Mouse (Mus musculus): Measurements from ENCODE around the gene Lrit3. TPM values are rescaled to one million over a fixed set of nuclear protein-coding genes. Genes with fewer than 3 reads are reported as not detected.

Gene Lrit3
- polyA plus RNA-seq, 2 experiments = not detected

DNA sequence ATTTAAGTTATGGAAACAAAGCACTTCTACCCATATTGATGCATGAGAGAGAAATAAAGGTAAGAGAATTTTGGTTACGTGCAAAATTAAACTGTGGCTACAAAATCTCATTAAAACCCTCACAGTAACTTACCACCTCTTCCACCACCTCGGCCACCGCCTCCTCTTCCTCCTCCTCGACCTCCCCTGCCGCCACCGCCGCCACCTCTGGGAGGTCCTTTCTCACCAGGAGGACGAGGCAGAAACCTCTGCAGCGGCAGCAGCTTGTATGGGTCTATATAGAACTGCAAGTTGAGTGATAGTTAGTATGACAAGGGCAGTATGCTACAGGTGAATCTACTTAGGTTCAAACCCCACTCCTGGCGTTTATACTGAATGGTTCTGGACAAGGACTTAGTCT lies 22.9 kb upstream of the Lrit3 start:
- no peak for TF ChIP-seq CTCF (IDR thresholded peaks at IDR 0.05; ENCODE audit: low read depth)
- no peak for TF ChIP-seq EP300 (IDR thresholded peaks at IDR 0.05; ENCODE audit: low read depth)
- ATAC-seq (ENCODE audit: insufficient read depth) (no peak), DNase-seq (ENCODE audit: low read depth in 3 of 3, low spot score in 3 of 3) (no peak)
- Histone ChIP-seq H3K4me2 (ENCODE audit: low read depth) (no peak overlapping the region), H3K27ac (no peak overlapping the region), H3K9me3 (ENCODE audit: control insufficient read depth, low read length) (no peaks in the 10 kb centered on the region), H3K9ac (replicated peaks) (no peak overlapping the region), H3K27me3 (ENCODE audit: control insufficient read depth, insufficient read depth, low read length) (no peaks in the 10 kb centered on the region), H3K4me3 (ENCODE audit: insufficient read depth in 1 of 2, low read depth in 2 of 2, low read length in 2 of 2) (no peak overlapping the region), H3K4me1 (replicated peaks; ENCODE audit: control insufficient read depth in 2 of 2, insufficient read depth in 2 of 2, low read length in 1 of 2) (peaks cover 8% of the 10 kb centered on the region in 2 experiments), H3K36me3 (replicated peaks; ENCODE audit: control insufficient read depth, insufficient read depth, low read depth) (peaks cover 26% of the 10 kb centered on the region)
- WGBS (ENCODE audit: insufficient replicate concordance) = 83% methylated on average over 10 of the region's 10 CpGs

DNA sequence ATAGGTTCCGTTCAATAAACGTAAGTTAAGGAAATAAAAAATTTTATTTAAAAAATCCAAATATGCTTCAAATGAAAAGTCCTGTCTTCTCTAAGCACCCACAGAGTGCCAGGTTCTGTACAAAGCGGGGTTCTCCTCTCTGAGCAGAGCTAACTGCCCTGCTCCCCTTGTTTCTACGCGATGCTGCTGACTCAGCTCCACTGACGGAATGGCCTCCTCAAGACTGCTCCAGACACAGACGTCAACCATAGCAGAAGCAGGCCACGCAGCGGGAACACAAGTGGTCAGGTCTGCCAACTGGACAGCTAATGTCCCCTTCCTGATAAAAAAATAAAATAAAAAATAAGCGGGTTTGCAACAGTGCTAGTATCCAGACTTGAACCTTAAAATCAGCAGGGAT lies 21.1 kb upstream of the Lrit3 start:
- no peaks in the 10 kb centered on the region for H3K9me3 ChIP-seq (ENCODE audit: control insufficient read depth, low read length)
- no peak overlapping the region for H3K9ac ChIP-seq (replicated peaks)
- peaks cover 7 to 8% of the 10 kb centered on the region in 2 experiments for H3K4me1 ChIP-seq (replicated peaks; ENCODE audit: control insufficient read depth in 2 of 2, insufficient read depth in 2 of 2, low read length in 1 of 2)
- WGBS (ENCODE audit: insufficient replicate concordance) = 80% methylated on average over 10 of the region's 10 CpGs
- no peak overlapping the region for H3K4me3 ChIP-seq (ENCODE audit: insufficient read depth in 1 of 2, low read depth in 2 of 2, low read length in 2 of 2)
- no peaks in the 10 kb centered on the region for H3K27me3 ChIP-seq (ENCODE audit: control insufficient read depth, insufficient read depth, low read length)
- ATAC-seq (ENCODE audit: insufficient read depth) (no peak), DNase-seq (ENCODE audit: low read depth in 3 of 3, low spot score in 3 of 3) (no peak)
- no peak overlapping the region for H3K4me2 ChIP-seq (ENCODE audit: low read depth)
- H3K36me3 ChIP-seq (replicated peaks; ENCODE audit: control insufficient read depth, insufficient read depth, low read depth) = peaks cover 26% of the 10 kb centered on the region
- H3K27ac ChIP-seq = no peak overlapping the region
- no peak for TF ChIP-seq CTCF (IDR thresholded peaks at IDR 0.05; ENCODE audit: low read depth)
- no peak for TF ChIP-seq EP300 (IDR thresholded peaks at IDR 0.05; ENCODE audit: low read depth)

DNA sequence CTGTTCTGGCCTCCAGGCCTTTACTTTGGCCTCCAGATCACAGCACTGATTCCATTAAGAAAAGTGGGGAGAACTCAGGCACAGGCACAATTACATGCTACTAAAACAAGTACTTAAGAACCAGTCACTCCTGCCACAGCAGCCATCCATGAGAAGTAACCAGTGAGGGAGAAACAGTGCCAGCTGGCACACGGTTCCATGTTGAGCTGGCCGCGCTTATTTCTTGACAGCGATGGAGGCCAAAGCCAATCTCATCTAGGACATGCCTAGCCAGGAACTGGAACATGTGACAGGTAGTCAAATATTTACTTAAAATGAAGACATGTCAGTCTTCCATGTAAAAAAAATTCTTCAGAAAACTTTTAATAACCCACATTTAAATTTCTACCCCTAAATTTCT lies 20.3 kb upstream of the Lrit3 start:
- ATAC-seq (ENCODE audit: insufficient read depth) = no peak
- no peaks in the 10 kb centered on the region for H3K9me3 ChIP-seq (ENCODE audit: control insufficient read depth, low read length)
- H3K4me2 ChIP-seq (ENCODE audit: low read depth) = no peak overlapping the region
- no peak overlapping the region for H3K9ac ChIP-seq (replicated peaks)
- 90% methylated on average over 4 of the region's 4 CpGs for WGBS (ENCODE audit: insufficient replicate concordance)
- H3K27ac ChIP-seq = no peak overlapping the region
- peaks cover 0 to 2% of the 10 kb centered on the region in 2 experiments; a peak in 3 of 4 replicates for H3K4me1 ChIP-seq (replicated peaks; ENCODE audit: control insufficient read depth in 2 of 2, insufficient read depth in 2 of 2, low read length in 1 of 2)
- no peak overlapping the region for H3K4me3 ChIP-seq (ENCODE audit: insufficient read depth in 1 of 2, low read depth in 2 of 2, low read length in 2 of 2)
- DNase-seq (ENCODE audit: low read depth in 3 of 3, low spot score in 3 of 3) = no peak
- TF ChIP-seq CTCF (IDR thresholded peaks at IDR 0.05; ENCODE audit: low read depth) (no peak), EP300 (IDR thresholded peaks at IDR 0.05; ENCODE audit: low read depth) (no peak)
- H3K36me3 ChIP-seq (replicated peaks; ENCODE audit: control insufficient read depth, insufficient read depth, low read depth) = peaks cover 26% of the 10 kb centered on the region
- no peaks in the 10 kb centered on the region for H3K27me3 ChIP-seq (ENCODE audit: control insufficient read depth, insufficient read depth, low read length)

DNA sequence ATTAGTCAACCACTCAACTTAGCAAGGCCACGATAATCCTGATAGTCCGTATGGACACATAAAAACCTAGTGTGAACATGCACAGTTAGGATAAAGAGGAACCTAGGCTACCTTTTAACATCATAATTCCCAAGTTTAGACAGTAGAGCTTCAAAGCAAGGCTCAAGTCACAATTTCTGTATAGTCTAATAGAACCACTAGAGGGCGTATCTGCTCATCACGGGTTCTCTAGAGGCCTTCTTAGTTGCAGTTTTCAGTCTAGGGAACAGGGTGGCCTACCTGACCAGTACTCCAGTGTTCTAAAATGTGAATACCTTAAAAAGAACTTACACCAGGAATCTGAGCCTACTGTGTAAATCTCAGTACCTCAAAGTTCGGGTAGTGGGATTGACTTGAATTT lies 19.5 kb upstream of the Lrit3 start:
- DNase-seq (ENCODE audit: low read depth in 3 of 3, low spot score in 3 of 3) (peak in 2 of 3 experiments; percentile 10 to 42), ATAC-seq (ENCODE audit: insufficient read depth) (peak; percentile 47; the same call in 1 of the 2 replicates)
- Histone ChIP-seq H3K27ac (no peak overlapping the region), H3K27me3 (ENCODE audit: control insufficient read depth, insufficient read depth, low read length) (no peaks in the 10 kb centered on the region), H3K9ac (replicated peaks) (no peak overlapping the region), H3K4me2 (ENCODE audit: low read depth) (no peak overlapping the region), H3K4me1 (replicated peaks; ENCODE audit: control insufficient read depth in 2 of 2, insufficient read depth in 2 of 2, low read length in 1 of 2) (no peaks in the 10 kb centered on the region), H3K4me3 (ENCODE audit: insufficient read depth in 1 of 2, low read depth in 2 of 2, low read length in 2 of 2) (no peak overlapping the region), H3K9me3 (ENCODE audit: control insufficient read depth, low read length) (no peaks in the 10 kb centered on the region), H3K36me3 (replicated peaks; ENCODE audit: control insufficient read depth, insufficient read depth, low read depth) (peaks cover 23% of the 10 kb centered on the region)
- WGBS (ENCODE audit: insufficient replicate concordance) = 46% methylated on average over 5 of the region's 5 CpGs
- TF ChIP-seq EP300 (IDR thresholded peaks at IDR 0.05; ENCODE audit: low read depth) (no peak), CTCF (IDR thresholded peaks at IDR 0.05; ENCODE audit: low read depth) (peak; percentile 60)

DNA sequence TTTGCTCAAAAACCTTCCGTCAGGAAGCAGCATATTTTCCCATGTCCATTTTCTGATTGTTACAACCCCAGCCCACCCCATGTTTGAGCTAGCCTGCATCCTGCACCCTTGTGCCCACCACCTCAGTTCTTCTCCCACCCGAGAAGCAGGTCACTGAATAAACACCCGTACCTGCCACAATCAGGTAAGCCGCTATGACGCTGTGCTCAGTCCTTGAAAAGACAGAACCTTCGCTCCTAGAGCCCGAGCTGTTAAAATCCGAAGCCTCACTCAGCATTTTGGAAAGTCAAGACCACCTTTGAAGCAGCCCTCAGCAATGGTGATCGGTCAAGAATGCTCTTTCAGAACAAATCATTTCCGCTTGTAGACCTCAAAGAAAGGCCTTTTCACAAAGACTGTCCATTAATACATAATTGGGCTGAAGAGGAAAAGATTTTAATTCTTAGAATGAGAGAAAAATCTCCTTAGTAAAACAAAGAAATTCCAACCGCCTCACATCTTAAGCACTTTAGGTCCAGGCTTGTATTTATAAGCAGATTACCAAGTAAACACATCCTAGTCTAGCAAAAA lies 18.5 kb upstream of the Lrit3 start, which contains the start of gene Rrh:
Gene Rrh, minus strand, starts transcription at position 382 of the 570 bp plus-strand sequence.
- H3K9me3 ChIP-seq (ENCODE audit: control insufficient read depth, low read length) = no peaks in the 10 kb centered on the region
- no peak within 1 kb of the TSS for H3K9ac ChIP-seq (replicated peaks)
- WGBS (ENCODE audit: insufficient replicate concordance) = 83% methylated on average over 11 of the region's 11 CpGs
- no peak within 1 kb of the TSS for H3K27ac ChIP-seq
- no peaks in the 10 kb centered on the region for H3K4me1 ChIP-seq (replicated peaks; ENCODE audit: control insufficient read depth in 2 of 2, insufficient read depth in 2 of 2, low read length in 1 of 2)
- H3K27me3 ChIP-seq (ENCODE audit: control insufficient read depth, insufficient read depth, low read length) = no peaks in the 10 kb centered on the region
- H3K4me3 ChIP-seq (ENCODE audit: insufficient read depth in 1 of 2, low read depth in 2 of 2, low read length in 2 of 2) = no peak within 1 kb of the TSS
- no peak for DNase-seq (ENCODE audit: low read depth in 3 of 3, low spot score in 3 of 3)
- H3K4me2 ChIP-seq (ENCODE audit: low read depth) = no peak within 1 kb of the TSS
- TF ChIP-seq CTCF (IDR thresholded peaks at IDR 0.05; ENCODE audit: low read depth) = no peak
- TF ChIP-seq EP300 (IDR thresholded peaks at IDR 0.05; ENCODE audit: low read depth) = no peak
- no peak for ATAC-seq (ENCODE audit: insufficient read depth)
- peaks cover 20% of the 10 kb centered on the region for H3K36me3 ChIP-seq (replicated peaks; ENCODE audit: control insufficient read depth, insufficient read depth, low read depth)
